Mouse (Mus musculus) ES-Bruce4 (cell line): Measurements from ENCODE around the gene Shc2. TPM values are rescaled to one million over a fixed set of nuclear protein-coding genes. Genes with fewer than 3 reads are reported as not detected.

Source experiments
- H3K27ac ChIP-seq: 2 replicates; pipeline ENCODE4 v1.5.1; 2012; ENCODE audit warnings: low read length, inconsistent platforms; ENCODE audit not compliant: insufficient read depth
- H3K27me3 ChIP-seq: 2 replicates; pipeline ENCODE4 v1.6.1; 2012; ENCODE audit warnings: mild to moderate bottlenecking, low read length, inconsistent platforms; ENCODE audit not compliant: control insufficient read depth, poor library complexity, insufficient read depth, severe bottlenecking
- H3K36me3 ChIP-seq: 2 replicates; pipeline ENCODE4 v1.6.1; 2012; ENCODE audit warnings: inconsistent platforms, mild to moderate bottlenecking, low read length, moderate library complexity; ENCODE audit not compliant: control insufficient read depth, poor library complexity, insufficient read depth, severe bottlenecking
- H3K4me1 ChIP-seq: one replicate; pipeline ENCODE4 v1.8.1; 2011; ENCODE audit warnings: low read length; ENCODE audit not compliant: control insufficient read depth, insufficient read depth
- H3K4me3 ChIP-seq: 2 replicates; pipeline ENCODE4 v1.5.1; 2011; ENCODE audit warnings: low read depth, mild to moderate bottlenecking, low read length
- H3K9ac ChIP-seq: 2 replicates; pipeline ENCODE4 v1.6.1; 2012; ENCODE audit warnings: low read depth, mild to moderate bottlenecking, inconsistent platforms; ENCODE audit not compliant: poor library complexity, severe bottlenecking
- H3K9me3 ChIP-seq: replicated peaks from 2 replicates; pipeline ENCODE4 v1.6.1; 2012; ENCODE audit warnings: mild to moderate bottlenecking, low read length, inconsistent platforms; ENCODE audit not compliant: control insufficient read depth, poor library complexity, insufficient read depth, severe bottlenecking
- CTCF ChIP-seq: IDR thresholded peaks from one replicate; pipeline ENCODE4 v1.8.1; 2011; ENCODE audit warnings: low read depth, low read length
- EP300 ChIP-seq: IDR thresholded peaks from 2 replicates; pipeline ENCODE4 v1.6.1; 2011; ENCODE audit warnings: low read depth, low read length; ENCODE audit not compliant: insufficient read depth
- POLR2A ChIP-seq: IDR thresholded peaks from one replicate; pipeline ENCODE4 v1.8.1; 2011; ENCODE audit warnings: low read length; ENCODE audit not compliant: insufficient read depth
- polyA plus RNA-seq: library from polyadenylated mRNA; stranded (reverse); fragments of >200 nt; gene quantifications from 2 replicates; pipeline ENCODE4 v1.2.4, GENCODE M21; 2011; ENCODE audit warnings: low read depth; ENCODE audit not compliant: missing spikeins, insufficient read depth, insufficient read length

The Shc2 gene
- 4.6 and 4.7 TPM in 2 replicates for polyA plus RNA-seq

DNA sequence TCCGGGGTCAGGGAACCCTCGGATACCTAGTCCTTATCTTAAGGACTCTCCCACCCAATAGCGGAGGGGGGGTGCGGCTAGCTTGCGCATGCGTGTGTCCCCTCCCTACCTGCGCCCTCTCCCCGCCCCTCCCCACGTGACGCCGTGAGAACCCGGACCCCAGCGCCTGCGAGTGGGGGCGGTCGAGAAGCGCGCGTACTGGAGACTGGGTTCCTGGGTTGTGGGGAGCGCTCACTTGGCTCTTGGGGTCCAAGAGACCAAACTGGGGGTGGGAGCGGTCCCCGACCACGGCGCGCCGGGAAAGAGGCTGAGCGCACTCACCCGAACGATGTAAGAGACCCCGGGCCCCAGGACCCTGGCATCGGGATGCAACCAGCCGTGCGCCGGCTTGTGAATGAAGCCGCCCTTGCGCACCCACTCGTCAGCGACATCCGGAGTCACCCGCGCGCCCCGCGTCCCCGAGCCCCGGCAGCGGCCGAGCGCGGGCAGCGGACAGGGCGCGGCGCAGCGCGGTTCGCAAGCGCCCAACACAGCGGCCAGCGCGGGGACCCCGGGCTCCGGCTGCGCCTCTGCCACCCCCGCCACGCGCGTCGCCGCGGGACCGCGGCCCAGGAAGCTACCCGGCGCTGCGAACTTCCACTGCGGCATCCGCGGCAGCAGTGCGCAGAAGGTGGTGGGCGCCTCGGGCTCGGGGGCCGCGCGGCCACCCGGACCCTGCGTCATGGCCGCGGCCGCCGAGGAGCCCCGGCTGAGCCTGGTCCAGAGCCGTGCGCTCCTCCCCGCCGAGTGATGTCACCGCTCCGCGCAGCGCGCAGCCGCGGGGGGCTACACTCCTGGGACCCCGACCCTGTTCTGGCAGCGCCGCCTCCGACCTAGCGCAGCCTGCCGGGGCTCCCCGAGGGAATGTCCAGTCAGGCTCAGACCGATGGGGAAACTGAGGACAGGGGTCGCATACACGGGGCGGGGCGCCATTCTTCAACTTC is at the start of gene Shc2:
TSS of gene Shc2 (minus strand) at position 791 of the 983 bp plus-strand sequence.
- TF ChIP-seq POLR2A (peak; percentile 29), EP300 (no peak), CTCF (no peak)
- no peak within 1 kb of the TSS for H3K27ac ChIP-seq

DNA sequence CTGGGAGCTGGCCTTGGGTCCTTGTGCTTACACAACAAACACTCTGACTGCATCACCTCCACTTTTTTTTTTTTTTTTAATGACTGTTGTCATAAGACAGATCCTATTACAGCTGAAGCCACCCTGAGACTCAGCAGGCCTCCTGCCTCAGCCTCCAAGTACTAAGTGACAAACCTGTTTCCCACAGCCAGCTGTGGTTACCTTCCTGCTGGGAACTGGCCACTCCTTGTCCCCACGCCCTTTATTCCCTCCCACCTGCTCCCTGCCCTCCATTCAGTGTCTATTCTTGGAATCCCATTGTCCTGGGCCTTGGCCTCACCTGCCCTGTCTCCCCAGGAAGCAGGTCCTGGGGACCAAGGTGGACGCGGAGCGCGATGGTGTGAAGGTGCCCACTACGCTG is 49.8 kb upstream of the Shc2 start:
- no peaks in the 10 kb centered on the region for H3K27me3 ChIP-seq
- peaks cover 44% of the 10 kb centered on the region for H3K36me3 ChIP-seq
- H3K9ac ChIP-seq = no peak overlapping the region
- no peak overlapping the region for H3K27ac ChIP-seq
- TF ChIP-seq EP300 = peak; percentile 58
- TF ChIP-seq POLR2A = no peak
- TF ChIP-seq CTCF = no peak
- peaks cover 1% of the 10 kb centered on the region for H3K4me1 ChIP-seq
- no peaks in the 10 kb centered on the region for H3K9me3 ChIP-seq
- no peak overlapping the region for H3K4me3 ChIP-seq

More for the DNA sequence above, at the start of gene Shc2:
- Histone ChIP-seq H3K9ac (peak within 1 kb of the TSS; percentile 97), H3K27me3 (0 out of 2 replicates have a peak, but pooled peaks cover 3% of the 10 kb centered on the region), H3K4me3 (peak within 1 kb of the TSS; percentile 93), H3K36me3 (no peaks in the 10 kb centered on the region), H3K4me1 (no peaks in the 10 kb centered on the region), H3K9me3 (no peaks in the 10 kb centered on the region)

DNA sequence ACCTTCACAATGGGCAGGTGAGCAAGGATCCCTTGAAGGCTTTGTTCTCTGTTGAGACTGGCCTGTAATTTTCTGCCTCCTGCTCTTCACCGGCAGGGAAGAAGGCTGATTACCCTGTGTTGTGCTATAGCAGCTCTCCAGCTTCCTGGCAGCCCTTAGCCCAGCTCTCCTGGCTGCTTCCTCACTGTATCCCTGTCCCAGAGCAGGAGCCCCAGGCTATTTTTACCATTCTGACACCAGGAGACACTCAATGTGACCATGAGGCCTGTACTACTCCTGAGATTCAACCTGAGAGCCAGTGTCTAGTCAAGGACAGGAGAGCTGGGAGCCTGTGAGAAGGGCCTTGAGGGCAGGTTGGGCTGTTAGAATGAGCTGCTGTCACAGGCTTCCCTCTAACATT is 49.0 kb upstream of the Shc2 start:
- no peaks in the 10 kb centered on the region for H3K27me3 ChIP-seq
- H3K9ac ChIP-seq = no peak overlapping the region
- H3K36me3 ChIP-seq = peaks cover 44% of the 10 kb centered on the region
- H3K4me1 ChIP-seq = peaks cover 1% of the 10 kb centered on the region
- H3K27ac ChIP-seq = no peak overlapping the region
- no peak overlapping the region for H3K4me3 ChIP-seq
- no peak for TF ChIP-seq POLR2A
- no peak for TF ChIP-seq EP300
- no peak for TF ChIP-seq CTCF
- no peaks in the 10 kb centered on the region for H3K9me3 ChIP-seq

DNA sequence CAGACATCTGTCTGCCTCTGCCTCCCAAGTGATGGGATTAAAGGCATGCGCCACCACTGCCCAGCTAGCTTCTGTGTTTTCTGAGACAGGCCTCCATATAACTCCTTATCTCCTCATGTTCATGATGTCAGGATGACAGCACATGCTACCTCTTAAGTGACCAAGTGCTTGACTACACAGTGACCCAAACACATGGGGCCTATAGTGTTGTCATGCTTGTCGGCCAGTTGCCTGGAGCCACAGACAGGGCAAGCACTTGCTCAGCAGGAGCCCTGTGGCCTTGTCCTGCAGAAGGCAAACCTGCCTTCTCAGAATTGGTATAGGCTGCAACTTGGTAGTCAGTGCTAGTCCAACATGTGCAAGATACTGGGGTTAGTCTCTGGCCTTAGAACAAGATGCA is 48.5 kb upstream of the Shc2 start:
- H3K4me3 ChIP-seq = no peak overlapping the region
- H3K36me3 ChIP-seq = peaks cover 44% of the 10 kb centered on the region
- TF ChIP-seq EP300 (no peak), POLR2A (no peak), CTCF (no peak)
- H3K9ac ChIP-seq = no peak overlapping the region
- H3K4me1 ChIP-seq = peaks cover 1% of the 10 kb centered on the region
- no peaks in the 10 kb centered on the region for H3K9me3 ChIP-seq
- no peak overlapping the region for H3K27ac ChIP-seq
- H3K27me3 ChIP-seq = no peaks in the 10 kb centered on the region

DNA sequence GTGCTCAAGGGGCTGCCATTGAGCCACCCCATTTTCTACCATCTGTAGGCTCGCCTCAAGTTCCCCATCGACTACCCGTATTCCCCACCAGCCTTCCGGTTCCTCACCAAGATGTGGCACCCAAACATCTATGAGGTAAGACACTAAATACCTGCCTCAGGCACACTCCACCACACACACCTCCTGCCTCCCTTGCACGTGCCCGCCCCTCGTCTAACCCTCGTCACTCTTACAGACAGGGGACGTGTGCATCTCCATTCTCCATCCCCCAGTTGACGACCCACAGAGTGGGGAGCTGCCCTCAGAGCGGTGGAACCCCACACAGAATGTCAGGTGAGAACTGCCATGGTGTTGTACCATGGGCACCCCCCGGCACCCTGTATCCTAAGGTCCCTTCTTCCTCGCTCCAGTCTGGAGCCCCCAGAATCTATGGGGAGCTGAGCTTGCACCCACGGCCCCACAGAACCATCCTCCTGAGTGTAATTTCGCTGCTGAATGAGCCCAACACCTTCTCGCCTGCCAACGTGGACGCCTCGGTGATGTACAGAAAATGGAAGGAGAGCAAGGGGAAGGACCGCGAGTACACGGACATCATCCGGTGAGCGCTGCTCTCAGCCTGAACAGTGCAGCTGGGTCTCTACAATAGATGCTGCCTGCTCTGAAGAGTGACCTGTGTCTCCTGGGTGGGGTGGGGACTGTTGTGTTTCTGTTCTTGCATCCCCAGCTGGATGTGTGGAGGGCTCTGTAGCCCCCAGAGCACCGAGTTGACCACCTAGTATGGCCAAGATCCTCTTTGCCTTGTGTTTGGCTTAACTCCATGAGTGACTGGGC is 47.3 kb upstream of the Shc2 start:
- TF ChIP-seq POLR2A = no peak
- TF ChIP-seq CTCF = no peak
- no peak for TF ChIP-seq EP300
- peaks cover 1% of the 10 kb centered on the region for H3K4me1 ChIP-seq
- H3K9ac ChIP-seq = no peak overlapping the region
- H3K27ac ChIP-seq = no peak overlapping the region
- H3K27me3 ChIP-seq = no peaks in the 10 kb centered on the region
- H3K9me3 ChIP-seq = no peaks in the 10 kb centered on the region
- H3K4me3 ChIP-seq = no peak overlapping the region
- peaks cover 44% of the 10 kb centered on the region for H3K36me3 ChIP-seq
